Mouse (Mus musculus) heart, adult 2 months (tissue): ENCODE data around the gene Fahd2a. TPM values are rescaled to one million over a fixed set of nuclear protein-coding genes. Genes with fewer than 3 reads are reported as not detected.

Experiments
- DNase-seq, 2 experiments: peaks; one replicate each; pipeline ENCODE4 v3.0.0; 2021
- H3K27ac ChIP-seq: fragments of 200-600 bp; 2 replicates; pipeline ENCODE4 v1.8.1; 2022
- H3K27me3 ChIP-seq: fragments of 200-500 bp; 2 replicates; pipeline ENCODE4 v1.6.1; 2012; ENCODE audit warnings: mild to moderate bottlenecking, low read length, inconsistent platforms, mixed read lengths; ENCODE audit not compliant: control insufficient read depth, insufficient read depth
- H3K36me3 ChIP-seq: fragments of 200-500 bp; 2 replicates; pipeline ENCODE4 v1.6.1; 2012; ENCODE audit warnings: low read length, inconsistent platforms; ENCODE audit not compliant: control insufficient read depth, insufficient read depth
- H3K4me1 ChIP-seq: fragments of 200-500 bp; 2 replicates; pipeline ENCODE4 v1.6.1; 2011; ENCODE audit warnings: low read length; ENCODE audit not compliant: control insufficient read depth, insufficient read depth
- H3K4me3 ChIP-seq: fragments of 200-600 bp; 2 replicates; pipeline ENCODE4 v1.8.1; 2022
- H3K79me2 ChIP-seq: fragments of 200-500 bp; replicated peaks from 2 replicates; pipeline ENCODE4 v1.6.1; 2012; ENCODE audit warnings: mild to moderate bottlenecking, inconsistent platforms, low read length, moderate library complexity, mixed read lengths; ENCODE audit not compliant: control insufficient read depth, insufficient read depth
- H3K9ac ChIP-seq: fragments of 200-500 bp; 2 replicates; pipeline ENCODE4 v1.6.1; 2012; ENCODE audit warnings: low read depth, mild to moderate bottlenecking, control low read depth, inconsistent platforms, low read length, mixed read lengths
- CTCF ChIP-seq: fragments of 200-600 bp; IDR thresholded peaks from 2 replicates; pipeline ENCODE4 v1.8.1; 2022; ENCODE audit warnings: antibody characterized with exemption, mild to moderate bottlenecking, moderate library complexity
- EP300 ChIP-seq: fragments of 200-500 bp; IDR thresholded peaks from 2 replicates; pipeline ENCODE4 v1.6.1; 2011; ENCODE audit warnings: low read depth, low read length, control low read depth; ENCODE audit not compliant: insufficient read depth
- POLR2A ChIP-seq: fragments of 200-500 bp; IDR thresholded peaks from 2 replicates; pipeline ENCODE4 v1.6.1; 2011; ENCODE audit warnings: mild to moderate bottlenecking, low read depth, low read length, control low read depth; ENCODE audit not compliant: insufficient read depth
- WGBS: fragments of 180-500 bp; shearing (Covaris S2); methylation state at CpG from one replicate; pipeline ENCODE4 v1.1.7; 2018; 5-methylcytosine and 5-hydroxymethylcytosine counted together
- intact Hi-C: fragments of 180-260 bp; cut with DNase I; formaldehyde crosslinking; loops from one replicate; pipeline ENCODE4 v1.15.1; 2025
- polyA plus RNA-seq: library from polyadenylated mRNA; depleted of rRNA; stranded (reverse); fragments of >200 nt; gene quantifications from 2 replicates; pipeline ENCODE4 v1.2.3, GENCODE M21; 2012; rRNA removed
- total RNA-seq, 2 experiments: library from RNA; stranded (reverse); gene quantifications; 2 replicates each; pipeline ENCODE4 v1.2.3; 2021

Fahd2a gene
- total and polyA plus RNA-seq, 3 experiments = 34.5 to 44.5 (median 42.5) TPM

DNA sequence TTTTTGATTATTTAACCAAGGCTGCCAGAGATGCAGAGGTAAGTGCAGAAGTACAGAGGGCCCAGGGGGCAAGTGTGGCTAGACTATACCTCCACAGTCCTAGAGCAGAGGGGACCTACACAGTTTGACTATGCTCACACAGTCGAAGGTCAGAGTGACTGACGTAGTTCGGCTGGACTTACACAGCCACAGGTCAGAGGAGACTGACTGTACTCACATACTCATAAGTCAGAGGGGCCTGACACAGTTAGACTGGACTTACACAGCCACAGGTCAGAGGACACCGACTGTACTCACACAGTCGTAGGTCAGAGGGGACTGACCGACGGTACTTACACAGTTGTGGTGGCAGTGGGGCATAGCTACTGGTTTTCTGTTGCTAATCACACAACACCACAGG, 45.6 kb downstream of the Fahd2a start:
- Histone ChIP-seq H3K27me3 (no peaks in the 10 kb centered on the region), H3K79me2 (no peaks in the 10 kb centered on the region), H3K9ac (no peak overlapping the region), H3K4me1 (no peaks in the 10 kb centered on the region), H3K36me3 (no peaks in the 10 kb centered on the region), H3K27ac (no peak overlapping the region), H3K4me3 (no peak overlapping the region)
- no peak for TF ChIP-seq EP300
- intact Hi-C loops = no loop called here
- WGBS = 87% methylated on average over 7 of the region's 7 CpGs
- DNase-seq = no peak

DNA sequence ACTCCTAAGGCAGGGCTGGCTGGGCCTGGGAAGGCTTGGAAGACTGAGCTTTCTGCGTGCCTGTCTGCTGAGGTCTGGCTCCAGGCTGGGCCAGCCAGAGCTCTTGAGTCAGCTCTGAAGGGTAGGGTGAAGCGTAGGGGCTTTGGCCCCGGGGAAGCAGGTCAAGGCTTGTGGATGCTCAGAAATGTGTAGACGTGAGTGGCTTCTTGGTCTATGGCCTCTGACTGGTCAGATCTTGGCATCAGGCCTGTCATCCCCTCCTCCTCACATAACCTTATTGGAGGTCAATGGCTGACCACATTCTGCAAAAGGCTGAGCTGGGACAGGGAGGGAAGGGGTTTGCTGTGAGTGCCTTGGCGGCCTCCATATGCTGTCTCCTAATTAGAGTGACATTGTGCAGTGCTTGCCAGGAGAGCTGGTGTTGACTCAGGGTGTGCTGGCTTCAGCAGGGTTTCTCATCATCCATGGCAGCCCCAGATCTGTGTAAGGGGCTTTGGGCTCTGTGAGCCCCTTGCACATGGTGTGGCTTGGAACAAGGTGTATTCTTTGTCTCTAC, 49.7 kb downstream of the Fahd2a start:
- no peak for DNase-seq
- TF ChIP-seq EP300 (no peak), POLR2A (no peak), CTCF (no peak)
- no peak overlapping the region for H3K27ac ChIP-seq
- no peaks in the 10 kb centered on the region for H3K4me1 ChIP-seq
- intact Hi-C loops = no loop called here
- WGBS = 81% methylated on average over 5 of the region's 5 CpGs
- H3K27me3 ChIP-seq = no peaks in the 10 kb centered on the region
- no peak overlapping the region for H3K4me3 ChIP-seq
- no peak overlapping the region for H3K9ac ChIP-seq
- H3K79me2 ChIP-seq = no peaks in the 10 kb centered on the region
- H3K36me3 ChIP-seq = no peaks in the 10 kb centered on the region

DNA sequence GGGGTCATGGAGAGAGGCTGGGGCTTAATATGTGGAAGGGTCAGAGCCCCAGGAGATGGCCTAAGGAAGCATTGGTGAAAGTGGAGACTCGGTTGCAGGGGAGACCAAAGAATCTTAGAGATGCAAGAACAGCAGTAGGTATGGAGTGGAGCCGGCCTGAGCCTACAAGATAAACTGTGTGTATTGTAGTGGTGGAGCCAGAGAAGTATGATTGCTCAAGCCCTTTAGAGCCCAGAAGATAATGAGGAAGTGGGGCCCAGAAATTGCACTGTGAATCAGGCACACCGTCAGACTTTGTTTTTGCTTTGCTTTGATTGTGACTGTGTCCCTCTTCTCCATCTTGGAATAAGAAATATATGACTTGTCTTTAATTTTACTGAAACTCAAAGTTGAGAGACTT, 53.0 kb downstream of the Fahd2a start:
- no peaks in the 10 kb centered on the region for H3K4me1 ChIP-seq
- H3K79me2 ChIP-seq = no peaks in the 10 kb centered on the region
- no peak overlapping the region for H3K27ac ChIP-seq
- DNase-seq = no peak
- no peak overlapping the region for H3K9ac ChIP-seq
- 40% methylated on average over 3 of the region's 3 CpGs for WGBS
- H3K36me3 ChIP-seq = no peaks in the 10 kb centered on the region
- intact Hi-C loops = no loop called here
- TF ChIP-seq EP300 (no peak), POLR2A (no peak), CTCF (no peak)
- H3K27me3 ChIP-seq = no peaks in the 10 kb centered on the region
- H3K4me3 ChIP-seq = no peak overlapping the region

DNA sequence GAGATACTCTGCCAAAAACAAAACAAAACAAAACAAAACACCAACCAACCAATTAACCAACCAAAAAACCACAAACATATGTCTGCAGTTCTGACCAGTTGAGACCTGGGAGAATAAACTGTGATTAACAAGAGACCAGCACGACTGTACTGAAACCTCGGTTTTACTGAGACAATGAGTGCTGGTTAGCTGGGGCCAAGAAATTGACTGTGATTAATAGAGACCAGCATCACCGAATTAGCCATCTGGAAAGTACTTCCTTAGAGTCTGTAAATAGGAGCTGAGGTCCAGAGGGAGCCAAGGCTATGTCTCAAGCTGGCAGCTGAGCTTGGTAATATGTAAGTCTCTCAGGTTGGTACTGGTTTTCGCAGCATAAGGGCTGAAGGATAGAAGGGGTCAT, 53.5 kb downstream of the Fahd2a start:
- Histone ChIP-seq H3K36me3 (no peaks in the 10 kb centered on the region), H3K9ac (no peak overlapping the region), H3K4me1 (no peaks in the 10 kb centered on the region), H3K4me3 (no peak overlapping the region), H3K27ac (no peak overlapping the region), H3K27me3 (no peaks in the 10 kb centered on the region), H3K79me2 (no peaks in the 10 kb centered on the region)
- 65% methylated on average over 4 of the region's 4 CpGs for WGBS
- intact Hi-C loops = no loop called here
- no peak for DNase-seq
- no peak for TF ChIP-seq EP300

DNA sequence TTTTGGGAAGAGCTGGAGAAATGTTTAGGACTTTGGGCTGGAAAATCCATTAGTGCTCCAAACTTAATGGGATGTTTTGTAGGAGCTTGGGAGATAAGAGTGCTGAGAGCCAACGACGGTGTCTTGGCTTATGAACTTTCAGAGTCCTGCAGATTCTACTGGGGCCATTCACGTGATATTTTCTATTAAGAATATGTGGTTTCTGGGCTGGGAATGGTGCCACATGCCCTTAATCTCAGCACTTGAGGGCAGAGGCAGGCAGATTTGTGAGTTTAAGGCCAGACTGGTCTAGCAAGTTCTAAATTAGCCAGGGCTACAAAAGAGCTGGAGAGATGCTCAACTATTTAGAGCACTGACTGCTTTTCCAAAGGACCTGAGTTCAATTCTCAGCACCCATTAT, 54.0 kb downstream of the Fahd2a start:
- DNase-seq = no peak
- Histone ChIP-seq H3K4me3 (no peak overlapping the region), H3K27ac (no peak overlapping the region), H3K9ac (no peak overlapping the region), H3K27me3 (no peaks in the 10 kb centered on the region), H3K36me3 (no peaks in the 10 kb centered on the region), H3K79me2 (no peaks in the 10 kb centered on the region), H3K4me1 (no peaks in the 10 kb centered on the region)
- intact Hi-C loops = no loop called here
- 55% methylated on average over 3 of the region's 3 CpGs for WGBS
- TF ChIP-seq CTCF (no peak), EP300 (no peak), POLR2A (no peak)

DNA sequence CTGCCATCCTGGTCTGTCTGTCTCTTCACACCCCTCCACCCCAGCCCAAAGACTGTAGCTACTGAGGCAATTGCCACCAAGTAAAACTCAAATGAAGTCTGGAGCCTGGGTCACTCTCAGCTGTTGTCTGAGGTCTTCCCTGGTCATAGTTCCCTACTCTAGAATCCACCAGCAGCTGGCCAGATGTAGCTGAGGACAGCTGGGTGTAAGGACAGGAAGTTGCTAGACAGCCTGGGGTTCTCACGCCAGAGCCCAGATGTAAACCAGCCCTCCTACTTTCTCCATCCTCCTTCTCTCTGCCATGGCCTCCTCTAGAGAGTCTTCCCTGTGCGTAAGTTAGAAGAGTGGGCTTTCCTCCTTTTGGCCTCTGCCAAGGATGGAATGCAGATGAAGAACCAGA, 56.8 kb downstream of the Fahd2a start:
- H3K27ac ChIP-seq = no peak overlapping the region; the same call in 1 of the 2 replicates
- no peaks in the 10 kb centered on the region for H3K4me1 ChIP-seq
- 48% methylated on average over 2 of the region's 2 CpGs for WGBS
- peak; percentile 25 to 50 for DNase-seq
- H3K79me2 ChIP-seq = no peaks in the 10 kb centered on the region
- H3K4me3 ChIP-seq = no peak overlapping the region
- TF ChIP-seq EP300 (peak; percentile 33; the same call in 1 of the 2 replicates), POLR2A (no peak)
- no peaks in the 10 kb centered on the region for H3K36me3 ChIP-seq
- intact Hi-C loops = no loop called here
- H3K27me3 ChIP-seq = no peaks in the 10 kb centered on the region
- no peak overlapping the region for H3K9ac ChIP-seq

Other genes starting within 250 kb of the Fahd2a start
- under 1 TPM; 0.36 to 0.60 TPM for gene 1810024B03Rik, start 236.3 kb downstream of the Fahd2a start, total RNA-seq
- gene 1810024B03Rik, start 236.3 kb downstream of the Fahd2a start, polyA plus RNA-seq = 0.94 TPM in 2 replicates
- 10 to 100 TPM; 59.3 to 69.5 TPM for gene Snrnp200, start 236.2 kb downstream of the Fahd2a start, total RNA-seq
- gene Snrnp200, start 236.2 kb downstream of the Fahd2a start, polyA plus RNA-seq = 34.0 and 58.7 TPM in 2 replicates
- gene Ciao1, start 196.7 kb downstream of the Fahd2a start, total RNA-seq = 10 to 100 TPM; 56.3 to 60.8 TPM
- gene Ciao1, start 196.7 kb downstream of the Fahd2a start, polyA plus RNA-seq = 59.1 and 74.2 TPM in 2 replicates
- 10 to 100 TPM; 24.8 to 27.4 TPM for gene Tmem127, start 196.7 kb downstream of the Fahd2a start, total RNA-seq
- gene Tmem127, start 196.7 kb downstream of the Fahd2a start, polyA plus RNA-seq = 45.6 and 64.8 TPM in 2 replicates
- 100 to 1,000 TPM; 150 to 165 TPM for gene Stard7, start 174.3 kb downstream of the Fahd2a start, total RNA-seq
- gene Stard7, start 174.3 kb downstream of the Fahd2a start, polyA plus RNA-seq = 64.0 and 151 TPM in 2 replicates
- under 1 TPM; 0.44 to 0.45 TPM for gene Dusp2, start 108.4 kb downstream of the Fahd2a start, total RNA-seq
- gene Dusp2, start 108.4 kb downstream of the Fahd2a start, polyA plus RNA-seq = 0.97 and 1.1 TPM in 2 replicates
- not detected for gene Astl, start 105.9 kb downstream of the Fahd2a start, total RNA-seq
- gene Astl, start 105.9 kb downstream of the Fahd2a start, polyA plus RNA-seq = not detected in 2 replicates
- 1 to 10 TPM in 1 of 2 experiments, under 1 TPM in 1; 0.73 to 1.1 TPM for gene Adra2b, start 81.4 kb downstream of the Fahd2a start, total RNA-seq
- 1.0 and 1.6 TPM in 2 replicates for gene Adra2b, start 81.4 kb downstream of the Fahd2a start, polyA plus RNA-seq
- gene Gpat2, start 19.4 kb downstream of the Fahd2a start, total RNA-seq = not detected
- 0.06 and 0.08 TPM in 2 replicates for gene Gpat2, start 19.4 kb downstream of the Fahd2a start, polyA plus RNA-seq
- gene Kcnip3, start 77.5 kb upstream of the Fahd2a start, total RNA-seq = 1 to 10 TPM; 1.1 to 1.3 TPM
- 1.2 and 1.3 TPM in 2 replicates for gene Kcnip3, start 77.5 kb upstream of the Fahd2a start, polyA plus RNA-seq
- gene Prom2, start 96.9 kb upstream of the Fahd2a start, total RNA-seq = not detected
- gene Prom2, start 96.9 kb upstream of the Fahd2a start, polyA plus RNA-seq = 0.06 and 0.14 TPM in 2 replicates
- gene Zfp661, start 142.5 kb upstream of the Fahd2a start, total RNA-seq = 1 to 10 TPM; 1.7 to 2.0 TPM
- gene Zfp661, start 142.5 kb upstream of the Fahd2a start, polyA plus RNA-seq = 1.5 and 2.4 TPM in 2 replicates
- gene Mrps5, start 142.7 kb upstream of the Fahd2a start, total RNA-seq = 10 to 100 TPM; 80.3 to 89.7 TPM
- 58.2 and 68.4 TPM in 2 replicates for gene Mrps5, start 142.7 kb upstream of the Fahd2a start, polyA plus RNA-seq
- 10 to 100 TPM in 1 of 2 experiments, 1 to 10 TPM in 1; 9.4 to 11.0 TPM for gene Mal, start 212.1 kb upstream of the Fahd2a start, total RNA-seq
- gene Mal, start 212.1 kb upstream of the Fahd2a start, polyA plus RNA-seq = 3.5 and 6.2 TPM in 2 replicates